Mouse (Mus musculus) liver, adult 2 months (tissue): ENCODE measurements at regions not wholly inside any gene's neighbourhood (a gene's known extent, or its start where the extent isn't known, plus 50 kb on each side); places are given as distances from the start of the nearest gene placed in this dataset.
A peak's percentile ranks its signal among the peaks of the same experiment; 100 is the strongest.

Experiments used
- DNase-seq: peaks from one replicate; pipeline ENCODE4 v3.0.0-alpha.2; 2011; ENCODE audit warnings: low read depth, low spot score; ENCODE audit errors: extremely low read depth
- H3K27ac ChIP-seq: fragments of 200-500 bp; replicated peaks from 2 replicates; pipeline ENCODE4 v1.5.1; 2012; ENCODE audit warnings: low read depth, mild to moderate bottlenecking, control low read depth, inconsistent platforms, low read length; ENCODE audit not compliant: insufficient read depth
- H3K27me3 ChIP-seq: fragments of 200-500 bp; 2 replicates; pipeline ENCODE4 v1.6.1; 2012; ENCODE audit warnings: mild to moderate bottlenecking, moderate library complexity, low read length, inconsistent platforms; ENCODE audit not compliant: control insufficient read depth, insufficient read depth
- H3K36me3 ChIP-seq: fragments of 200-500 bp; 2 replicates; pipeline ENCODE4 v1.6.1; 2012; ENCODE audit warnings: low read length, inconsistent platforms; ENCODE audit not compliant: control insufficient read depth, insufficient read depth
- H3K4me1 ChIP-seq: fragments of 200-500 bp; 2 replicates; pipeline ENCODE4 v1.6.1; 2011; ENCODE audit warnings: low read length; ENCODE audit not compliant: control insufficient read depth, insufficient read depth
- H3K4me3 ChIP-seq: fragments of 200-500 bp; 2 replicates; pipeline ENCODE4 v1.5.1; 2011; ENCODE audit warnings: low read depth, mild to moderate bottlenecking, control low read depth, low read length, moderate library complexity; ENCODE audit not compliant: insufficient read depth
- H3K79me2 ChIP-seq: fragments of 200-500 bp; 2 replicates; pipeline ENCODE4 v1.6.1; 2012; ENCODE audit warnings: inconsistent platforms, mild to moderate bottlenecking, low read length, moderate library complexity; ENCODE audit not compliant: control insufficient read depth, insufficient read depth
- H3K9ac ChIP-seq: fragments of 200-500 bp; 2 replicates; pipeline ENCODE4 v1.6.1; 2012; ENCODE audit warnings: low read depth, mild to moderate bottlenecking, control low read depth, inconsistent platforms, low read length
- CTCF ChIP-seq: fragments of 200-500 bp; IDR thresholded peaks from 2 replicates; pipeline ENCODE4 v1.5.1; 2011; ENCODE audit warnings: low read depth, low read length, control low read depth
- POLR2A ChIP-seq: fragments of 200-500 bp; IDR thresholded peaks from 2 replicates; pipeline ENCODE4 v1.6.1; 2011; ENCODE audit warnings: low read length, control low read depth; ENCODE audit not compliant: insufficient read depth; ENCODE audit errors: extremely low read depth
- WGBS: fragments of 180-500 bp; shearing (Covaris S2); methylation state at CpG from one replicate; pipeline ENCODE4 v1.1.7; 2018; 5-methylcytosine and 5-hydroxymethylcytosine counted together

DNA sequence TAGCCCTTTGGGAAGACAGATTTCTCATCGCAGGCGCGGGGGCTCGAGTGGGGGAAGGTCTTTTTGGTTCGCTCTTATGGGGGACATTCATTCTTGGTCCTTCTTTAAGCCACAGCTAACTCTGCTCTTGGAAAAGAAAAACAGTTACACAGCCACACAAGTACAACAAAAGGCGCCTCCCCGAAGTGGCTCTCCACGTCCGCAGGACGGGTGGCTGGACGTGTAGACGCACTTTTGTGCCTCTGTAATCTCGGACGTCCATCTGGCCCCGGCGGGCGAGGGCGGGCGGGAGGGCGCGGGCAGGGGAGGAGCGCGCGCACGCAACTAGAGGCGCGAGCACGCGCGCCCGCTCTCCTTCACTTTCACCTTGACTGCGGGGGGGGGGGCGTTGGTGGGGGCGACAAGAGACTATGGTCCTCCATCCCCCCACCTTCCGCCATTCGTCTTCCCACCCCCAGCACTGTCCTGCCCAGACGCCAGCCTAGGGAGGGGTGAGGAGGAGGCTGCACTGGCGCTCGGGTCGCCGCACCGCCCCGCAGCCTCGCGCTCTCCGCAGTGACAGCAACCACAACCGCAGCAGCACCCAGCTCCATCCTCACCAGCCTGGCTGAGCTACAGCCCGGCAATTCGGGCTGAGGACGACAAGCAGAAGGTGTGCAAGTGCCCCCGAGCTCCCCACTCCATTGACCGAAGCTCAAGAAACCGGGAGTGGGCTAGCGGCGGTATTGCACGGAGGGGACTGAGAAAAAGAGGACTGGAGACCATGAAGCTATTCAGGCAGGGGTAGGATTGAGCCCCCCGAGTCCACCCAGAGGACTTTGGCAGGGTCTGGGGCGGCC lies 483.0 kb downstream of the Prss52 start:
- peaks cover 6% of the 10 kb centered on the region; the same call in 1 of the 2 replicates for H3K4me1 ChIP-seq
- TF ChIP-seq CTCF: no peak
- 1% methylated on average over 57 of the region's 58 CpGs for WGBS
- H3K27me3 ChIP-seq: peaks cover 23% of the 10 kb centered on the region
- H3K9ac ChIP-seq: no peak overlapping the region
- no peaks in the 10 kb centered on the region for H3K36me3 ChIP-seq
- DNase-seq: no peak
- H3K4me3 ChIP-seq: peak overlapping the region; percentile 44; the same call in 1 of the 2 replicates
- H3K27ac ChIP-seq: no peak overlapping the region
- H3K79me2 ChIP-seq: no peaks in the 10 kb centered on the region

DNA sequence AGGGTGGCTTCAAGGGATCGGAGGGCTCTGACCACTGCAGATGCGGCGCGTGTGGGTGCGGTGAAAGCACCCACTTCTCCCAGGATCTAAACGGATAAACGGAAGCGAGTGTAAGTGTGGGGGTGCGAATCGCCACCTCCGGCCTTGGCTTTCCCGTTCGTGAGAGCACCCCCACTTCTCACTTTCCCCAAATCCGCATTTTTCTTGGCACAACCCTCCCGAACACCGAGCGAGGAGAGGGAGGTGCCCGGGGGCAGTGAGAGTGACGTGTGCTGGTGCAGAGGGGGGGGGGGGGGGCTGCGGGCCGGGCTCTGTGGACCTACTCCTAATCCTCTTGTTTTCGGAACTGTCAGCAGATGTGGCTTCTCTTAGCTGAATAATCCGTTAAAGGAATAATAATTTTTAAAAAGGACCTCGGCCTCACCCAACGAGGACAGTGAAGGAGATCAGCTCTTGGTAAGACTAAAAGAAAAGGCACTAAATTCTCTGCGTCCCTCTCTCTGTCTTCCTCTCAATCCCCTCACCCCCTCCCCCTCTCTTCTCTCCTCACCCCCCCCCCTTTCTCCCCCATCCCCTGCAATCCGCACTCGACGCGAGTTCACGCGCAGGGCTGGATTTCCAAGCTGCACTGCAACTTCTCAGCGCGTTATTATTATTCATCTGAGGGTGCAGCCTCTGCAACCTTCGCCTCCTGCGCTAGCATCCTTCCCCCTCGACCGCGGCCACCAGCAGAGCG lies 483.8 kb downstream of the Prss52 start:
- TF ChIP-seq POLR2A (no peak), CTCF (no peak)
- H3K4me1 ChIP-seq: peaks cover 6% of the 10 kb centered on the region; the same call in 1 of the 2 replicates
- DNase-seq: no peak
- H3K79me2 ChIP-seq: no peaks in the 10 kb centered on the region
- 3% methylated on average over 40 of the region's 40 CpGs for WGBS
- no peak overlapping the region for H3K9ac ChIP-seq
- peaks cover 25% of the 10 kb centered on the region for H3K27me3 ChIP-seq
- peak overlapping the region; percentile 44; the same call in 1 of the 2 replicates for H3K4me3 ChIP-seq
- H3K36me3 ChIP-seq: no peaks in the 10 kb centered on the region
- H3K27ac ChIP-seq: no peak overlapping the region

DNA sequence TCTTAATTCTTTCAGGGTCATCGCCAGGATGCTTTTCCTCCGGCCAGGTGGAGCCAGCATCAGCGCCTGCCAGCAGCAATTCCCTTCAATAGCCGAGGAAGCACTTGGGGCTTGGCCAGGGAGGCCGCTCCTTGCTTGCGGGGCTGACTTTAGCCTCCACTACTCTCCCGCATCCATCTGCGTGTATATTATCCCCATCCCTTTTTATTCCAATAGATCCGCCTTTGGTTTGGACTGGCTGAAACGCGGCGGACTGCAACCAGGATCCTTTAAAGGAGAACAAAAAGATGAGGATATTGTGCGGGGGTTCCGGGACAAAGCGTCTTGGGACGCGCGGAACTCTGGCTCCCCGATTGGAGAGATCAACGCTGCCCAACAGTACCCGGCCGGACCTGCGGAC lies 484.5 kb downstream of the Prss52 start:
- H3K27ac ChIP-seq: no peak overlapping the region

DNA sequence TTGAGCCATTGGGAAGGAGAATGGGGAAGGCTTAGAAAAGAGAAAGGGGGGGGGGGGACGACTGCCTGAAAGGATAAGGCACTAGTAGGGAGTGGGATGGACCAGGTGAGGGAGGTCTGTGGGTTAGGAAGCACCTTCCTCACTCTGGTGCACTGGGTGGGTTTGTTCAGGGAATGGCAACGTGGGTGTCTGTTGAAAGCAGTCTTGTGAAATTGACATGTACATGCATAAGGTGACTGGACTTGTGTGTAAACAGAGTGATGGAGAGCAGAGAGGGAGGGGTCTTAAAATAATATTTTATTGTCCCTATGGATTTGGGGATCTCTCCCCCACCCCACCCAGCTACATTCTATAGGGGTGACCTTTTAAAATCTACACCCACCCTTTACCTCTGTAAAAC lies 485.0 kb downstream of the Prss52 start:
- Histone ChIP-seq H3K79me2 (no peaks in the 10 kb centered on the region), H3K27ac (no peak overlapping the region), H3K4me3 (no peak overlapping the region), H3K4me1 (peaks cover 6% of the 10 kb centered on the region; the same call in 1 of the 2 replicates), H3K9ac (no peak overlapping the region), H3K27me3 (peaks cover 25% of the 10 kb centered on the region), H3K36me3 (no peaks in the 10 kb centered on the region)
- TF ChIP-seq CTCF (no peak), POLR2A (no peak)
- no peak for DNase-seq
- 0% methylated on average over 2 of the region's 2 CpGs for WGBS

More for the DNA sequence above, 484.5 kb downstream of the Prss52 start:
- Histone ChIP-seq H3K27me3 (peaks cover 25% of the 10 kb centered on the region), H3K4me1 (peaks cover 6% of the 10 kb centered on the region; the same call in 1 of the 2 replicates), H3K36me3 (no peaks in the 10 kb centered on the region), H3K4me3 (no peak overlapping the region), H3K79me2 (no peaks in the 10 kb centered on the region), H3K9ac (no peak overlapping the region)
- 3% methylated on average over 23 of the region's 23 CpGs for WGBS
- TF ChIP-seq CTCF: no peak
- no peak for TF ChIP-seq POLR2A
- no peak for DNase-seq

DNA sequence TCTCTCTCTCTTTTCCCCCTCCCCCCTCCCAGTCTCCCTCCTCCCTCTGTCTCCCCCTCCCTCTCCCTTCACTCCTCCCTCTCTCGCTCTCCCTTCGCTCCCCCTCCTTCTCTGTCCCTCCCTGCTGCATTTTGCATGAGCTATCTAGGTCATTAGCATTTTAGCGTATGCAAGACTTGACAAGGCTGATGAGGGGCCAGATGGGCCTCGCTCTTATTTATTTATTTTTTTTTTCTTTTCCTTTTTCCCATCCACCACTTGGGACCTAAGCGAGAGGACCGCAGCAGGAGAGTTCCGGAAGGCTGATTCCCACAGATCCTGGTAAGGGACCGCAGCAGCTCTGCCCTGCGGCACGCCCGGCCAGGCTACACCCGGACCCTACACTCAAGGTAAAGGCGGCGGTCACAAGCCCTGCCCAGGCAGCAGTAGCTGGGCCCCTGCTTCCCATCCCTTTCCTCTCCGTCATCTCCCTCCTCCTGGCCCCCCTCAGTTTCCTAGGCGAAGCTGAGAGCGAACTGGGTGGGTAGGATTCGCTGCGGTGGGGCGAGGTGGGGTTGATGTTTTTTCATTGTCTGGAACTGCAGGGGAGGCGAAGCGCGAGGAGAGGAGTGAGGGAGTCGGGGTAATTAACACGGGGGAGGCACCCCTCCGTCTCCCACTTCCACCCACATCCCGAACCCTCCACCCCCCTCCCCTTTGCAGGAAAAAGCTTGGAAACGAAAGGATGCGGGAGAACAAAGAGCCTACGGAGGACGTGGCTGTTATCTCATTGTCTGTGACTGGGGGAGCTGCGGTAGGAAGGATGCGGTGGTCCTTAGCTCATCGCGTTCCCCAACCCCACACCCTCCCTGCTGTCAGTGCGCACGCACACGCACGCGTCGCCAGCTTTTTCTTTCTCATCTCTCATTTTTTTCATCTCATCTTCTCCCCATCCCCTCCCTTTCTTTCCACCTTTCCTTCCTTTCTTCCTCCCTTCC lies 485.8 kb downstream of the Prss52 start:
- no peak for DNase-seq
- no peak overlapping the region for H3K4me3 ChIP-seq

More for the DNA sequence above, 485.8 kb downstream of the Prss52 start:
- peaks cover 25% of the 10 kb centered on the region for H3K27me3 ChIP-seq
- H3K9ac ChIP-seq: no peak overlapping the region
- TF ChIP-seq POLR2A: no peak
- no peak for TF ChIP-seq CTCF
- H3K79me2 ChIP-seq: no peaks in the 10 kb centered on the region
- WGBS: 4% methylated on average over 39 of the region's 41 CpGs
- peaks cover 6% of the 10 kb centered on the region; the same call in 1 of the 2 replicates for H3K4me1 ChIP-seq
- H3K36me3 ChIP-seq: no peaks in the 10 kb centered on the region
- H3K27ac ChIP-seq: no peak overlapping the region
